Mouse (Mus musculus): ENCODE results near the gene Ccdc182. TPM values are rescaled to one million over a fixed set of nuclear protein-coding genes. Genes with fewer than 3 reads are reported as not detected.

The Ccdc182 gene
- total RNA-seq, 1 experiment from 2014 or later, result not detected

- ATAC-seq (replicated peaks; ENCODE audit: insufficient number of reproducible peaks, low FRiP score, low TSS enrichment, poor library complexity, severe bottlenecking), result no peak
Measured at GRCm38 (mm10) chr11:88276534-88277308, 17.1 kb upstream of the Ccdc182 start.

GRCm38 (mm10) chr11:88279006-88279405 lies 14.9 kb upstream of the Ccdc182 start:
- ATAC-seq (replicated peaks; ENCODE audit: insufficient number of reproducible peaks, low FRiP score, low TSS enrichment, poor library complexity, severe bottlenecking), result no peak

GRCm38 (mm10) chr11:88280426-88280836 lies 13.4 kb upstream of the Ccdc182 start:
- ATAC-seq (replicated peaks; ENCODE audit: insufficient number of reproducible peaks, low FRiP score, low TSS enrichment, poor library complexity, severe bottlenecking), result no peak

- no peak for ATAC-seq (replicated peaks; ENCODE audit: insufficient number of reproducible peaks, low FRiP score, low TSS enrichment, poor library complexity, severe bottlenecking)
Measured at GRCm38 (mm10) chr11:88281428-88282119, 12.3 kb upstream of the Ccdc182 start.

GRCm38 (mm10) chr11:88282516-88282915 lies 11.3 kb upstream of the Ccdc182 start:
- no peak for ATAC-seq (replicated peaks; ENCODE audit: insufficient number of reproducible peaks, low FRiP score, low TSS enrichment, poor library complexity, severe bottlenecking)

GRCm38 (mm10) chr11:88286019-88286418 lies 7.8 kb upstream of the Ccdc182 start:
- no peak for ATAC-seq (replicated peaks; ENCODE audit: insufficient number of reproducible peaks, low FRiP score, low TSS enrichment, poor library complexity, severe bottlenecking)

- ATAC-seq (replicated peaks; ENCODE audit: insufficient number of reproducible peaks, low FRiP score, low TSS enrichment, poor library complexity, severe bottlenecking), result no peak
Measured at GRCm38 (mm10) chr11:88288400-88288799, 5.5 kb upstream of the Ccdc182 start.

GRCm38 (mm10) chr11:88288805-88289340 lies 5.0 kb upstream of the Ccdc182 start:
- no peak for ATAC-seq (replicated peaks; ENCODE audit: insufficient number of reproducible peaks, low FRiP score, low TSS enrichment, poor library complexity, severe bottlenecking)

GRCm38 (mm10) chr11:88291245-88291644 lies 2.6 kb upstream of the Ccdc182 start:
- no peak for ATAC-seq (replicated peaks; ENCODE audit: insufficient number of reproducible peaks, low FRiP score, low TSS enrichment, poor library complexity, severe bottlenecking)

- ATAC-seq (replicated peaks; ENCODE audit: insufficient number of reproducible peaks, low FRiP score, low TSS enrichment, poor library complexity, severe bottlenecking), result no peak
Measured at GRCm38 (mm10) chr11:88291688-88292087, 2.2 kb upstream of the Ccdc182 start.

GRCm38 (mm10) chr11:88294394-88294710 lies 494 bp downstream of the Ccdc182 start:
- no peak for ATAC-seq (replicated peaks; ENCODE audit: insufficient number of reproducible peaks, low FRiP score, low TSS enrichment, poor library complexity, severe bottlenecking)

- ATAC-seq (replicated peaks; ENCODE audit: insufficient number of reproducible peaks, low FRiP score, low TSS enrichment, poor library complexity, severe bottlenecking), result no peak
Measured at GRCm38 (mm10) chr11:88295298-88295697, 1.4 kb downstream of the Ccdc182 start.

GRCm38 (mm10) chr11:88297526-88297925 lies 3.7 kb downstream of the Ccdc182 start:
- no peak for ATAC-seq (replicated peaks; ENCODE audit: insufficient number of reproducible peaks, low FRiP score, low TSS enrichment, poor library complexity, severe bottlenecking)

- ATAC-seq (replicated peaks; ENCODE audit: insufficient number of reproducible peaks, low FRiP score, low TSS enrichment, poor library complexity, severe bottlenecking), result no peak
Measured at GRCm38 (mm10) chr11:88299345-88299744, 5.5 kb downstream of the Ccdc182 start.

- no peak for ATAC-seq (replicated peaks; ENCODE audit: insufficient number of reproducible peaks, low FRiP score, low TSS enrichment, poor library complexity, severe bottlenecking)
Measured at GRCm38 (mm10) chr11:88301619-88302018, 7.8 kb downstream of the Ccdc182 start.

GRCm38 (mm10) chr11:88305759-88306158 lies 11.9 kb downstream of the Ccdc182 start:
- ATAC-seq (replicated peaks; ENCODE audit: insufficient number of reproducible peaks, low FRiP score, low TSS enrichment, poor library complexity, severe bottlenecking), result no peak

GRCm38 (mm10) chr11:88307616-88308543 lies 14.0 kb downstream of the Ccdc182 start:
- no peak for ATAC-seq (replicated peaks; ENCODE audit: insufficient number of reproducible peaks, low FRiP score, low TSS enrichment, poor library complexity, severe bottlenecking)

- ATAC-seq (replicated peaks; ENCODE audit: insufficient number of reproducible peaks, low FRiP score, low TSS enrichment, poor library complexity, severe bottlenecking), result no peak
Measured at GRCm38 (mm10) chr11:88309059-88309700, 15.3 kb downstream of the Ccdc182 start.

- no peak for ATAC-seq (replicated peaks; ENCODE audit: insufficient number of reproducible peaks, low FRiP score, low TSS enrichment, poor library complexity, severe bottlenecking)
Measured at GRCm38 (mm10) chr11:88310773-88311172, 16.9 kb downstream of the Ccdc182 start.

Measured in monocyte, adult 5-6 weeks (primary cell).